Mouse (Mus musculus): ENCODE results near the gene Il1rl1.

- TF ChIP-seq CTCF (IDR thresholded peaks at IDR 0.05; ENCODE audit: extremely low read depth, insufficient read depth, insufficient read length, insufficient replicate concordance) (no peak), POLR2A (IDR thresholded peaks at IDR 0.05; ENCODE audit: low read depth, low read length) (no peak)
These were observed 2.1 kb upstream of the Il1rl1 start for GRCm38 (mm10) chr1:40427270-40427669.

Measured in spleen, adult 2 months (tissue).